Mouse (Mus musculus) induced T-regulatory cell, adult 2 months (primary cell): ENCODE measurements around the gene Zfyve21.

Experiments
- DNase-seq: peaks from one replicate; pipeline ENCODE4 v3.0.0-alpha.2; 2012; ENCODE audit warnings: low read depth

Zfyve21 gene

GRCm38 (mm10) chr12:111845953-111846352 lies 32.0 kb downstream of the Zfyve21 start:
- DNase-seq, result no peak

GRCm38 (mm10) chr12:111846815-111847214 lies 32.8 kb downstream of the Zfyve21 start:
- no peak for DNase-seq

DNA sequence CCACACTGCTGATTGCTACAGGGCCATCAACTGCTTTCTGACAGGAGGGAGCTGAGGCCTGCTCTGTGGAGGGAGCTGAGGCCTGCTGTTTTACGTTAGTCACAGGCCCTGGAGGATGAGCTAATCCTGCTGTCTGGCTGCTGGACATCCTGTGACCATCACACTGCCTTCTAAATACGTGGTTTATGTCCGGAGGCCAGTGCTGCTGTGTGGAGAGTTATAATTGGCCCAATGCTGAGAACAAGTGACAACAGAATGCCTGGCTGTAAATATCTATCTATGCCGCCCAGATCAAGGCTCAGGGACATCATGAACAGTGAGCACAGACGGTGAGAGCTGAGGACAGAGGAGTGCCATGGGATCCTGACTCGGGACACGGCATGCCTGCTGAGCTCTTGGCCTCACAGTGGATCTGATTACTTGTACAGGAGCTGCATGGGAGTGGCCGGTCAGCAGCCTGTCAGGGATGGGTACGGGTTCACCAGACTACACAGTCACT lies 34.4 kb downstream of the Zfyve21 start:
- no peak for DNase-seq

DNA sequence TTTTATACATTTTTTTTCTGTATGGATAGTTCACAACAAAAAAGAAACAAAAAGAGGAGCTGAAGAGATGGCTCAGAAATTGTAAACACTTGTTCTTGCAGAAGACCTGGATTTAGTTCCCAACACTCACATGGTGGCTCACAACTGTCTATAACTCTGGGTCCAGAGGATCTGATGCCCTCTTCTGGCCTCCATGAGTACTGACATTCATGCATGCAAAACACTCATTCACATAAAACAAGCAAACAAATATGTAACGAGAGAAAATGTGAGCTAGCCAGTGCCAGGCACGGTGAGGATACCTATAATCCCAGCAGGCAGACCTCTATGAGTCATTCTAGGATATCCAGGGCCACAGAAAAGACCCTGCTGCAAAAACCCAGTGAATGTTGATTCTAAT lies 37.3 kb downstream of the Zfyve21 start:
- peak; percentile 38 for DNase-seq

- peak; percentile 17 for DNase-seq
Observed at GRCm38 (mm10) chr12:111851745-111852144, 37.8 kb downstream of the Zfyve21 start.

GRCm38 (mm10) chr12:111853011-111853436 lies 39.1 kb downstream of the Zfyve21 start:
- DNase-seq, result peak; percentile 31

- no peak for DNase-seq
Observed at GRCm38 (mm10) chr12:111853546-111853945, 39.6 kb downstream of the Zfyve21 start.

GRCm38 (mm10) chr12:111855448-111855847 lies 41.5 kb downstream of the Zfyve21 start:
- peak; percentile 37 for DNase-seq

DNA sequence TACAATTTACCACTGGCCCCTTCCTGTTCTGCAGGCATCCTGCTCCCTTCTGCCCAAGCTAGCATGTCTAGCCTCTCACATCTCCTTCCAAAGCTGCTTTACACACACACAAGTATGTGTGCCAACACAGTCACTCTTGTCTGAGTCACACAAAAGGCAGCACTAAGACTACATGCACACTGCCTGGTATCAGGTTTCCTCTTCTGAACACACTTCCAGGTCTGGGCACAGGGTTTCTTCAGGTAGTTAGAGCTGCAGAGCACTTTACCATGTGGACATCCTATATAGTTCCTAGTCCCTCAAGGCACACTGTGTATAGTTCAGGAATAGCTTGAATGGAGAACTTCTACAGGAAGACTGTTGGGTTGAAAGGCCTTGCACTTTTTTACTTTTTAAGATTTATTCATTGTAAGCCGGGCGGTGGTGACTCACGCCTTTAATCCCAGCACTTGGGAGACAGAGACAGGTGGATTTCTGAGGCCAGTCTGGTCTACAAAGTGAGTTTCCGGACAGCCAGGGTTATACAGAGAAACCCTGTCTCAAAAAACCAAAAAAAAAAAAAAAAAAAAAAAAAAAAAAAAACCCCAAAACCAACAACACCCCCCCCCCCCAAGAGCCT lies 50.3 kb downstream of the Zfyve21 start:
- DNase-seq, result no peak

DNA sequence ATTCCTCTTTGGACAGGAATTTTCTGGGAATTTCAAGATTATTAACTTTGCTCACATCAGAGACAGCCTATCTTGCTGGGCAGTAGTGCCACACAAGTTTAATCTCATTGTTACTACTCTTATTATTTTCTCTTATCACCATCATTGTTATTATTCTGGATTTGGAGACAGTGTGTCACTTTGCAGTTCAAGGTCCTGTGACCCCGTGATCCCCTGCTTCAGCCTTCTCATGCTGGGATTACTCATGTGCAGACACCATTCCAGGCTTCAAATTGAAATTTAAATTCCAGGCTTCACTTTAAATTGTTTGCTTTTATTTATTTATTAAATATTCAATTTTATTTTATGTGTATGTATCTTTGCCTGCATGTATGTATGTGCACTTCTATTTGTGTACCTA lies 55.8 kb downstream of the Zfyve21 start:
- no peak for DNase-seq

DNA sequence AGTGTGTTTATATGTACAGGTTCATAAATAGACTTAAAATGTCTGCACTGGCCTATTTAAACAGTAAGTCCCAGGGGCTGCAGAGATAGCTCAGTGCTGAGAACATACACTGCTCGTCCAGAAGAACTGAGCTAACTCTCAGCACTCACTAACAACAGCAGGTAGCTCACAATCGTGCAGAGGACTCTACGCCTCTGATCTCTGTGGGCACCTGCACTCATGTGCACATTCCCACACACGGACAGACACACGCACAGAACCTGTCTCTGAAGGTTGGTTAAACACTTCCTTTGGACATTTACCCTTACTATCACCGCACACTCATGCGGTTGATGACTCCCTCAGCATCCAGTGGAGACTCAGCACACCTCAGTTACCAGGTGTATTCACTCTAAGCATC lies 56.8 kb downstream of the Zfyve21 start:
- DNase-seq, result no peak

DNA sequence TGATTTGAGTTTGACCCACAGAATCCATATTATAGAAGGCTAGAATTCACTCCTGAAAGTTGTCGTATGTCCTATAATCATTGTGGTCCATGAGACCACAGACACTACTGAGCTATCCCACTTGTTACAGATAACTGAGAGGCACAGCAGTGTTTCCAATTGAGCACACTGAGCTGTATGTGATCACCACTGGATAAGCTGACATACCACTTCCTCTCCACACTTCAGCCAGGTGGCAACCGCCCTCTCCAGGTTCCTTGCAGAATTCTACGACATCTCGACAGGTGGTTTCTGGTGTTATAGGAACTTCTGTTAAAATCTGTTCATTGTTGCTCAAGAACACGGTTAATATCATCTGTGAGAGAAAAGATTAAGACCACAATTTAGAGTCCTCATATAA lies 58.1 kb downstream of the Zfyve21 start:
- DNase-seq, result no peak

GRCm38 (mm10) chr12:111874601-111875140 lies 60.7 kb downstream of the Zfyve21 start:
- DNase-seq, result no peak

DNA sequence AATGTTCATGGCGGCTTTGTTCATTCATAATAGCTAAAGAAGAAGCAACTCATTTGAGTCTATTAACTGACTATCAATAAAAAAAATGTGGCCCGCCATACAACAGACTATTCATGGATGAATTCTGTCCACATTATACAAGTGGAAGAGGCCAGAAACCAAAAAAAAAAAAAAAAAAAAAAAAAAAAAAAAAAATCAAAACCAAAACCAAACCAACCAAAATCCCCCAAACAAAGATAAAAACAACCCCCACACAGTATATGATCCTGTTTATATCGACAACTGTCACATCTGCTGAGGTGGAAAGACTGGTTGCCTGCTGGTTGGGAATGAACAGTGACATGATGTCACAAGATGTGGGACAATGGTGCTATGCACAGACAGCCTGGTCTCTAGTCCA lies 61.5 kb downstream of the Zfyve21 start:
- no peak for DNase-seq

DNA sequence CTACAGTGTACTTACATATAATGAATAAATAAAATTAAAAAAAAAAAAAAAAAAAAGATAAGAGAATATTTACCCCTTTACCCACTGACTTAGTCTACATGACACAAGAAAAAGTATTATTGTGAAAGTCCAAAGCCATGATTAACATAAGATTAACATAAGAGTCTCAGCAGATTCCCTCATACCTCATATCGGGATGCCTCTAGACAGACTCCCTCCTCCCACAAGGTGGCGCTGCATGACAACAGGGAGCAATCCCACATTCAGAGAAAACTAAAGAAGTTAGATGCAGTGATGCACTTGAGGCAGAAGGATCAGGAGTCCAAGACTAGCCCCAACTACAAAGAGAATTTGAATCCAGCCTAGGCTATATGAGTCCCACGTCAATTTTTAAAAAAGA lies 64.2 kb downstream of the Zfyve21 start:
- peak; percentile 90 for DNase-seq
